Mouse (Mus musculus) brain, embryonic 14.5 days (tissue): Measurements from ENCODE around the gene Prickle2.

ENCODE experiments used
- CTCF ChIP-seq: fragments of 200-500 bp; IDR thresholded peaks from 2 replicates; pipeline ENCODE4 v1.5.1; 2012; ENCODE audit warnings: inconsistent platforms, mild to moderate bottlenecking, moderate library complexity, borderline replicate concordance; ENCODE audit not compliant: insufficient read depth, insufficient read length; ENCODE audit errors: extremely low read depth
- POLR2A ChIP-seq: fragments of 200-500 bp; IDR thresholded peaks from 2 replicates; pipeline ENCODE4 v1.6.1; 2012; ENCODE audit warnings: mild to moderate bottlenecking, inconsistent platforms, borderline replicate concordance; ENCODE audit not compliant: poor library complexity, insufficient read depth, insufficient read length, severe bottlenecking; ENCODE audit errors: extremely low read depth

- TF ChIP-seq CTCF (no peak), POLR2A (no peak)
These were observed 80.0 kb downstream of the Prickle2 start for GRCm38 (mm10) chr6:92625923-92626322.
